Mouse (Mus musculus) layer of hippocampus, adult 18-20 months (tissue): ENCODE measurements around the gene Pes1. TPM values are rescaled to one million over a fixed set of nuclear protein-coding genes. Genes with fewer than 3 reads are reported as not detected.
"Not testable (repeated sequence)": the region's sequence is repeated elsewhere in the genome, so short reads cannot be mapped to it uniquely, and the experiment has no call there.

Source experiments
- DNase-seq, 2 experiments: peaks; one replicate each; pipeline ENCODE4 v3.0.0; 2022; ENCODE audit warnings: low spot score in 2 of 2
- total RNA-seq, 2 experiments: library from RNA; stranded (reverse); gene quantifications; 2 replicates each; pipeline ENCODE4 v1.2.3; 2021

The Pes1 gene
- total RNA-seq, 2 experiments from 2014 or later = 40.0 to 40.2 TPM

DNA sequence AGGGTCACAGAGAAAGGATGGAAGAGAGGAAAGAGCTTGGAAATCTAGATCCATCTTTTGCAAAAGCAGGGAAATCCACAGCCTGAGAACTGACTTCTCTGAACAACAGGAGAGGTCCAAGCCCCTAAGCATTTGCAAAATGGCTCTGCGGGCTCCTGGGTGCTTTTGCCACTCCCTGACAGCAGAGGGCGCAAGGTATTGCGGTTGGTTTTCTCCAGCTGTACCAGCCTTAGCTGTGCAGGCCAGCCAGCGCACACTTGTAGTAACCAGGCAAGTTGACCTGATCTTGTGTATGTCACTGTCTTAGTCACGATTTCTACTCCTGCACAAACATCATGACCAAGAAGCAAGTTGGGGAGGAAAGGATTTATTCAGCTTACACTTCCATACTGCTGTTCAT lies 37.8 kb downstream of the Pes1 start:
- DNase-seq = peak in 1 of 2 experiments; percentile 80

GRCm38 (mm10) chr11:4005220-4005805 lies 41.5 kb downstream of the Pes1 start:
- DNase-seq = peak in 1 of 2 experiments; percentile 34

- DNase-seq = no peak
Measured at GRCm38 (mm10) chr11:4006462-4006861, 42.7 kb downstream of the Pes1 start.

DNA sequence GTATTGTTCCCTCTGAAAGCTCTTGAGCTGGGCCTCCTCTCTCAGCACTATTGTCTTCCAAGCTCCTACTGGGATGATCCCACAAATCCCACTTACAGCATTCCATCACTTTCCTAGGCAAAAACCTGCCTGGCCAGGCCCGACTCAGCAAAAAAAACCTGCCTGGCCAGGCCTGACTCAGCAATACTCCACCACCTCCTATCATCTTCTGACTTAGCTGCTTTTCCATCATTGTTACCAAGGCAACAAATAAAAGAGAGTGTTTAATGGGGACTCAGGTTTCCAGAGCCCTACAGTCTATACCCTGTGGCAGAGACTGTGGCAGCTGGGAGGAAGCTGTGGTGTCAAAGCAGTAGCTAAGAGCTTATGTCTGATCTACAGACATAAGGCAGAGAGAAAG lies 48.8 kb downstream of the Pes1 start:
- DNase-seq = no peak

DNA sequence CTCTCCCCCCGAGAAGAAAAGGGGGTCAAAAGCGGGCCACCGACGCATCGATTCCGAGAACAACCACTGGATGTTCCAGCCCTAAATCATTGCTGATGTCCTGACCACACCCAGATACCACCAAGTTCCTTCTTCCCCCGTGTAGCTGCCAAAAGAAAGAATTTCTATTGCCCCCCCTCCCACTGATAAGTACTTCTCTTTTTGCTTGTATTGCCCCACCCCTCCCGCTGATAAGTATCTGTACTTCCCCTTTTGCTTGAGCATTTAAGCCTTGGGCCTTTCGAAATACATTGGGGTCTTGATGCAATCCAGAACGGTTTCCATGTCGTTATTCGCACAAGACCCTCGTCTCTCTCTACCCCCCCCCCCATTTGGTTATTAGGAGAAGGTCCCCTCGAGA lies 52.0 kb downstream of the Pes1 start:
- DNase-seq = not testable (repeated sequence)

DNA sequence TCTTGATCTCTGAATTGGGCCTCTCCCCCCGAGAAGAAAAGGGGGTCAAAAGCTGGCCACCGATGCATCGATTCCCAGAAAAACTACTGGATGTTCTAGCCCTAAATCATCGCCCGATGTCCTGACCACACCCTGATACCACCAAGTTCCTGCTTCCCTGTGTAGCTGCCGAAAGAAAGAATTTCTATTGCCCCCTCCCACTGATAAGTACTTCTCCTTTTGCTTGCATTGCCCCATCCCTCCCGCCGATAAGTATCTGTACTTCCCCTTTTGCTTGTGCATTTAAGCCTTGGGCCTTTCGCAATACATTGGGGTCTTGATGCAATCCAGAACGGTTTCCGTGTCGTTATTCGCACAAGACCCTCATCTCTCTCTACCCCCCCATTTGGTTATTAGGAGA lies 58.3 kb downstream of the Pes1 start:
- not testable (repeated sequence) for DNase-seq

- no peak for DNase-seq
Measured at GRCm38 (mm10) chr11:4023321-4023720, 59.5 kb downstream of the Pes1 start.

DNA sequence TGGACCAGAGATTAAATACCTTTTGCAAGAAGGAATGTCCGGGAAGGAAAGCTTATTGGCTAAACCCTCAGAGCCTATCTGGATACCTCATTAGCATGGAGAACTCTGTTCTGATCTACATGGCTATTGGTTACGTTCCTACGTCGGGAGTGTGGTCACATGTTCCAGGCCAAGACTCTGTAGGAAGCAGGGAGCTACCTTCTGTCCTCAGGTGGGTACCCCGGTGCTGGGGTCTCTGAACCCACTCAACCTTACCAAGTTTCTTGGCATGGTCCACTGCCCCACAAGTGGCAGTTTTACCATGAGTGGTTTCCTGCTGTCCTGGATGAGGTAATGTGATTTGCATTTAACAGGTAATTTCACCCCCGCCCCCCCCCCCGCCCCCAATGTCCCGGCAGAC lies 63.3 kb downstream of the Pes1 start:
- no peak for DNase-seq

- DNase-seq = peak in 1 of 2 experiments; percentile 40
Measured at GRCm38 (mm10) chr11:4027561-4028334, 64.0 kb downstream of the Pes1 start.

- DNase-seq = no peak
Measured at GRCm38 (mm10) chr11:4029343-4029742, 65.6 kb downstream of the Pes1 start.

Other genes with a start within 250 kb of the Pes1 start
- gene Osbp2, start 100.1 kb upstream of the Pes1 start, total RNA-seq = 10 to 100 TPM; 72.7 to 75.4 TPM
- gene 4921536K21Rik, start 68.9 kb upstream of the Pes1 start, total RNA-seq = under 1 TPM; 0.20 to 0.67 TPM
- gene Dusp18, start 68.7 kb upstream of the Pes1 start, total RNA-seq = 10 to 100 TPM; 21.2 to 23.8 TPM
- gene Slc35e4, start 49.3 kb upstream of the Pes1 start, total RNA-seq = 10 to 100 TPM; 17.8 to 18.5 TPM
- gene Tcn2, start 31.8 kb upstream of the Pes1 start, total RNA-seq = 10 to 100 TPM; 18.2 to 20.3 TPM
- gene 4930556J24Rik, start 12.8 kb downstream of the Pes1 start, total RNA-seq = under 1 TPM in 1 of 2 experiments, not detected in 1; 0.28 TPM
- gene Gal3st1, start 19.7 kb downstream of the Pes1 start, total RNA-seq = 1 to 10 TPM; 8.0 to 9.7 TPM
- gene Sec14l4, start 67.5 kb downstream of the Pes1 start, total RNA-seq = under 1 TPM; 0.27 to 0.41 TPM
- 1 to 10 TPM in 1 of 2 experiments, under 1 TPM in 1; 0.74 to 1.5 TPM for gene Sec14l3, start 100.9 kb downstream of the Pes1 start, total RNA-seq
- gene Mtfp1, start 131.5 kb downstream of the Pes1 start, total RNA-seq = 100 to 1,000 TPM; 118 to 123 TPM
- 10 to 100 TPM; 57.7 to 61.3 TPM for gene Sec14l2, start 159.4 kb downstream of the Pes1 start, total RNA-seq
- 10 to 100 TPM; 27.1 to 27.5 TPM for gene Rnf215, start 171.2 kb downstream of the Pes1 start, total RNA-seq
- 10 to 100 TPM; 10.4 to 11.7 TPM for gene Ccdc157, start 196.3 kb downstream of the Pes1 start, total RNA-seq
- gene Sf3a1, start 196.4 kb downstream of the Pes1 start, total RNA-seq = 10 to 100 TPM; 72.7 TPM
- gene Tbc1d10a, start 222.8 kb downstream of the Pes1 start, total RNA-seq = 10 to 100 TPM; 28.1 to 30.8 TPM